Mouse (Mus musculus) heart, postnatal 25 days (tissue): ENCODE results near the gene 1700001J03Rik. TPM values are rescaled to one million over a fixed set of nuclear protein-coding genes. Genes with fewer than 3 reads are reported as not detected.
"Not testable (repeated sequence)": the region's sequence is repeated elsewhere in the genome, so short reads cannot be mapped to it uniquely, and the experiment has no call there.

Experiments
- DNase-seq: peaks from one replicate; pipeline ENCODE4 v3.0.0; 2022; ENCODE audit warnings: low spot score
- intact Hi-C: fragments of 180-260 bp; cut with DNase I; formaldehyde crosslinking; loops from one replicate; pipeline ENCODE4 v1.15.1; 2025
- total RNA-seq, 2 experiments: library from RNA; stranded (reverse); gene quantifications; 2 replicates each; pipeline ENCODE4 v1.2.3; 2021

Gene 1700001J03Rik
- total RNA-seq, 2 experiments from 2014 or later: 0.44 to 0.64 TPM

DNA sequence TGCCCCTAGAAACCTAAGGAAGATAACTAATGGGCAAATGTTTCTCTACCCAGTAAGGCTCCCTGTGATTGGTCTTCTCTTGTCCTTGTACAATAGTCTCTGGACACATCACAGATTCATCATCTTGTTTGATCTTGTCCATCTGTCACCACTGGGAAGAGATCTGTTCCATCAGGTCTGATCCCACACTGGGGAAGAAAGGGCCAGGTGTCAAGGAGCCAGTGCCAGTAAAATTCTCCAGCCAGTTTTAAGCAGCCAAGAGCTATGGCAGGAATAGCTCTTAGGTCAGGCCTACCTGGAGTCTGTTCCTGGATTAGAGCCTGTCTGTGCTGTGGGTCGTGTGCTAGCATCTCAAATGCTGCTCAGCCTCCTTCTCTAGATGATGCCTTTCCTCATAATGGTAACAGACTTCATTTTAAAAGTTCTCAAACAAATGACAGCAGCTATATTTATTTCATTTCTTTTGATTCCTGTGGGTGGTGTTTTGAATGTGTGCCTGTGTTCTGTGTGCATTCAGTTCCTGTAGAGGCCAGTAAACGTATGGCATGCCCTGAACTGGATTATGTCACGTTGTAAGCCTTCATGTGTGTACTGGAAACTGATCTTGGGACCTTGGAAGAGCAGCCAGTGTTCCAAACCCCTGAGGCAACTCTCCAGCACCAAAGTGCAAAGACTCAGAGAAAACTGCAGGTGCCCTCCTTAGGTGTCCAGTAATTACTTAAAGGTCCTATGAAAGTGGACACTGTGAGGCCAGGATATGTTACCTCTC lies 5.6 kb upstream of the 1700001J03Rik start:
- intact Hi-C loops: no loop called here
- no peak for DNase-seq

DNA sequence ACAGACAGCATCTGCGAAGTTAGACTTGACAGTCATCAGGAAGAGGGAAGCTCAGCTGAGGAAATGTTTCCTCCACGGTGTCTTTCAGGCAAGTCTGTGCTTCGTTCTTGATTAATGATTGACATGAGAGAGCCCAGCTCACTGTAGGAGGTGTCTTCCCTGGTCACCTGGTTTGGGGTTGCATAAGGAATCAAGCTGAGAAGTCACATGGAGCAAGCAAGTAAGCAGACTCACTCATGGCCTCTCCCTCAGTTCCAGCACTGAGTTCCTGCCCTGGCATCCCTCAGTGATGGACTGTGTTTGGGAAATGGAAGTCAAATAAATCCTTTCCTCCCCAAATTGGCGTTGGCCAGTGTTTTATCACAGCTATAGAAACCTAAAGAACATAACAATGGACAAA lies 5.0 kb upstream of the 1700001J03Rik start:
- intact Hi-C loops: no loop called here
- no peak for DNase-seq

DNA sequence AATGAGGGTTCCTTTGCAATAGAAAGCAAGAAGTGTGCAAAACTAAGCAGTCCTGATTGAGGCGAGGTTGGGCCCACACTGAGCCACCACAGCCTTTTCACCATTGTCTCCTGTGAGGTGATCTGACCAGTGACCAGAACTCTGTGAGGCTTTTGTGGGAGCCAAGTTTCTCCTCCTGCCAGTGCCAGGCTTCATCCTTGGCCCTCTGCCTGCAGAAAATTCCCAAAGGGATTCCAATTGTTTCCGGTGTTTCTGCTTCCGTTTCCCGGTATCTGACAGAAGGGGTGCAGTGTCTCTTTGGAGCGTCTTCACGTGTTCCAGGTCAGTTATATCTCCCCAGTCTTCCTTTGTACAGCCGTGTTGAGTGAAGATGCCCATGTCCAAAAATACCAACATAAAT lies 3.6 kb upstream of the 1700001J03Rik start:
- intact Hi-C loops: no loop called here

DNA sequence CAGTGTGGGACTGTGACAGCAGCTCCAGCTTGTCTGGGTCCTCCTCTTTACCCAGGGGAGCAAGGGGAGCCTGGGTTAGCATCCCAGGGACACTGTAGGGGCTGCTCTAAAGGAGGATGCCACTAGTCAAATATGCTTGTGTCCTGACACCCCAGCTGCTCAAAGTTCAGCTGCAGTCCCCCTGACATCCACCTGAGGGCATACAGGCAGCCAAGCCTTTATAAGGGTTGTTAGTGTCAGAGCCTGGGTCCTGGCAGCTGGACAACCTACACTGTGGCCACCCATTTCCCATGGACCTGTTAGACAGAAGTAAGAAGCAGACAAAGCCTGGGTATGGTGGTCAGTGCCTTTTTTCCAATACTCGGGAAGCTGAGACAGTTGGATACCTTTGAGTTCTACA lies 3.0 kb upstream of the 1700001J03Rik start:
- intact Hi-C loops: no loop called here
- no peak for DNase-seq

More for the DNA sequence above, 3.6 kb upstream of the 1700001J03Rik start:
- no peak for DNase-seq

DNA sequence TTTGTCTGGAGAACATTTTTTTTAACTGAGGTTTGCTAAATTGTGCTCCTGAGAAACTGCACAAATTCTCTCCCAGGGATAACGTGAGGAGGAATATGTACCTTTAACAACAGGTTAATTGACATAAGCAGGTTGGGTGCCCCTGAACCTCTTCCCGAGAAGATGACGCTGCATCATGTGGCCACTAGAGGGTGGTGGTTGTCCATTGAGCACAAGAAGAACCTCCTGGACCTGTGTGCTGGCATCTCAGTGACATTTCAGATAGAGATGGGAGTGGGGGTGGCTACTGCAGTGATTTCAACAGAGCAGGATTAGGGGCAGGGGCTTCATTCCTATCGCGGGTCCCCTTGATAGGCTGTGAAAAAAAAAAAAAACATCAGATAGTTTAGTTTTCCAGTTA lies 2.3 kb upstream of the 1700001J03Rik start:
- intact Hi-C loops: loop anchor here (1.0 kb wide), 1 partner anchor 116 kb away; no protein-coding TSS in a partner anchor
- DNase-seq: peak; percentile 11

DNA sequence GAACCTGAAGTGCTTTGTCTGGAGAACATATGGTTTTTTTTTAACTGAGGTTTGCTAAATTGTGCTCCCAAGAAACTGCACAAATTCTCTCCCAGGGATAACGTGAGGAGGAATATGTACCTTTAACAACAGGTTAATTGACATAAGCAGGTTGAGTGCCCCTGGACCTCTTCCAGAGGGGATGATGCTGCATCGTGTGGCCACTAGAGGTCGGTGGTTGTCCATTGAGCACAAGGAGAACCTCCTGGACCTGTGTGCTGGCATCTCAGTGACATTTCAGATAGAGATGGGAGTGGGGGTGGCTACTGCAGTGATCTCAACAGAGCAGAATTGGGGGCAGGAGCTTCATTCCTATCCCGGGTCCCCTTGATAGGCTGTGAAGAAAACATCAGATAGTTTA lies 12.4 kb downstream of the 1700001J03Rik start:
- intact Hi-C loops, DNase-seq: not testable (repeated sequence)

DNA sequence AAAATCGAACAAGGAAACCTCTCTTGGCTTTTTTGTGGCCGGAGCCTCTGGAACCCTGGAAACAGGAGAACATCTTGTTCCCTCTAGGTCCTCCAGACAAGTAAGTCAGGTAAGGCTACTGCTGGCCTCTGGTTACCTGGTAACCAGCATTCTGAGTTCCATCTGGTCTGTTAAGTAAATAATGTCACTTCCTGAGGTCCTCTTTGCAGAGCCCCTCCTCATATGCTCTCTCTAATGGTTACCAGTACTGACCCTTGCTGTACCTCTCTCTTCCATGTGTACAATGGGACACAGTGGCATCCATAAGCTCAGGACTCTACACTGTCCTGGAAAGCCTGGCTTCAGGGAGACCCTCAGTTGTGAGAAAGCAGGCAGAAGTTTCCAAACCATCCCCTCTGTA lies 14.5 kb downstream of the 1700001J03Rik start, which contains the start of gene Gm6309:
Gene Gm6309 (minus strand): TSS at position 101 of the 400 bp plus-strand sequence.
- intact Hi-C loops, DNase-seq: not testable (repeated sequence)

DNA sequence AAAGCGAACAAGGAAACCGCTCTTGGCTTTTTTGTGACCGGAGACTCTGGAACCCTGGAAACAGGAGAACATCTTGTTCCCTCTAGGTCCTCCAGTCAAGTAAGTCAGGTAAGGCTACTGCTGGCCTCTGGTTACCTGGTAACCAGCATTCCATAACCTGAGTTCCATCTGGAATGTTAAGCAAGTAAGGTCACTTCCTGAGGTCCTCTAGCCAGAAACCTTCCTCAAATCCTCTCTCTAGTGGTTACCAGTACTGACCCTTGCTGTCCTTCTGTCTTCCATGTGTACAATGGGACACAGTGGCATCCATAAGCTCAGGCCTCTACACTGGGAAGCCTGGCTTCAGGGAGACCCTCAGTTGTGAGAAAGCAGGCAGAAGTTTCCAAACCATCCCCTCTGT lies 24.7 kb downstream of the 1700001J03Rik start, which contains the start of gene Gm5565:
Gene Gm5565 (minus strand): TSS at position 101 of the 400 bp plus-strand sequence.
- intact Hi-C loops, DNase-seq: not testable (repeated sequence)

DNA sequence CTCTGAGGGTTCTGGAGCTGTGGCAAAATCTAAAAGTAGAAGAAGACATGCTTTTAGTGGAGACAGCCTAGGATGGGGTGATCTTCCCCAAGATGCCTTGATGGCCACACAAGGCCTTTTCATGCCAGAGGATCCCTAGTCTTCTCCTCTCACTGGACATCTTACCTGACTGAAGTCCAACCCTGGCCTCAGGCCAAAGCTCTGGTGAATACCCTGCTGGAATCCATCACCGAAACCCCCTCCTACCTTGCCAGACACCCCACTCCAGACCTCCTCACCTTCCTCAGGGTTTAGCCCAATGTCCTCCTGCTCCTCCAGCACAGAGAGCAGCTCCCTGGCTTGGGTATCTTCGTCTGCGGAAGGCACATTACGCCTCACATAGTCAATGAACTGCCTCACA lies 26.8 kb downstream of the 1700001J03Rik start:
- intact Hi-C loops, DNase-seq: not testable (repeated sequence)

DNA sequence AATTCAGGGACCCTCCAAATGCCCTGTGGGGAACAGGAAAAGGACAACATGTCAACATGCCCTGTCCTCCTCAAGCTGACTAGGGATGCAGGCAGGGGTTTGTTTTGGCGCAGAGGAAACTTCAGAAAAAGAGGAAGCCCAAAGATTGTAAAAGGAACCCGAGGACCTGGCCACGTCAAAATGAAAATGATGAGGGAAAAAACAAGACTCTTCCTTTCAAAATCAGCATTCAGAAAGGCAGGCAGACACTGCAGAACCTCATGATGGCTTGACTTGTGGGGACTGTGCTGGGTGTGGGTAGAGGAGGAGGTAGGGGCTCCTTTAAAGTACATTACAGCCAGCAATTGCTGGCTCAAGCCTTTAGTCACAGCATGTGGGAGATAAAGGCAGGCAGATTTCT lies 34.6 kb downstream of the 1700001J03Rik start:
- DNase-seq: no peak
- intact Hi-C loops: no loop called here

DNA sequence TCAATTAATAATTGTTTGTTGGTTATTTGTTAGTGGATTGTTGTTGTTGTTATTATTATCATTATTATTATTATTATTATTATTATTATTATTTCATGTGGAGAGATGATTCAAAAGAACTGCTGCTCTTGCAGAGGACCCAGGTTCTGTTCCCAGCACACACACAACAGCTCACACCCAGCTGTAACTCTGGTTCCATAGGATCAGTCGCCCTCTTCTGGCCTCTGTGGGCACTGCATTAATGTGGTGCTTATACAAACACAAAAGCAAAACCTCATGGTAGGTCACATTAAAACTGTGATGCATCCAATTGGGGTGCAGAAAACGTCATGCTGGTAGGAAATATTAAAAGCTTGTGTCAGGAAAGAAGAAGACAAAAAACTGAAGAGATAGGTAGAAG lies 37.2 kb downstream of the 1700001J03Rik start:
- DNase-seq: no peak
- intact Hi-C loops: no loop called here

Other genes starting within 250 kb of the 1700001J03Rik start
- gene Cyp3a25, start 175.7 kb downstream of the 1700001J03Rik start, total RNA-seq: not detected
- not detected for gene Cyp3a59, start 106.0 kb downstream of the 1700001J03Rik start, total RNA-seq
- gene Gm5565, start 24.8 kb downstream of the 1700001J03Rik start, total RNA-seq: not detected
- gene Gm6309, start 14.6 kb downstream of the 1700001J03Rik start, total RNA-seq: not detected
- gene Rnf6, start 36.3 kb upstream of the 1700001J03Rik start, total RNA-seq: 10 to 100 TPM; 36.8 to 40.5 TPM
- 10 to 100 TPM; 15.5 to 18.9 TPM for gene Cdk8, start 45.9 kb upstream of the 1700001J03Rik start, total RNA-seq
- gene Wasf3, start 199.7 kb upstream of the 1700001J03Rik start, total RNA-seq: under 1 TPM; 0.44 to 0.48 TPM